Mouse (Mus musculus) MEL (cell line): ENCODE measurements around the gene Slc16a3.

Experiments
- BHLHE40 ChIP-seq: IDR thresholded peaks from 2 replicates; pipeline ENCODE4 v1.6.1; 2012; ENCODE audit warnings: low read depth, mild to moderate bottlenecking, inconsistent platforms, low read length, improper control_type of control experiment, borderline replicate concordance
- CTCF ChIP-seq, 3 experiments: IDR thresholded peaks in 2 of 3; conservative IDR thresholded peaks in 1 of 3; 2 replicates each; pipeline ENCODE4 v1.5.1; 2011 to 2012; ENCODE audit warnings: low read length in 3 of 3, low read depth in 2 of 3, mild to moderate bottlenecking in 2 of 3, improper control_type of control experiment in 1 of 3, inconsistent platforms in 1 of 3, mixed read lengths in 1 of 3, moderate library complexity in 1 of 3; ENCODE audit not compliant: control insufficient read depth in 1 of 3, insufficient read depth in 1 of 3, poor library complexity in 1 of 3, severe bottlenecking in 1 of 3
- GATA1 ChIP-seq: IDR thresholded peaks from 2 replicates; pipeline ENCODE4 v1.6.1; 2011; ENCODE audit warnings: low read depth, low read length, improper control_type of control experiment
- JUND ChIP-seq: IDR thresholded peaks from 2 replicates; pipeline ENCODE4 v1.6.1; 2011; ENCODE audit warnings: low read depth, mild to moderate bottlenecking, improper control_type of control experiment, low read length
- MEF2A ChIP-seq: IDR thresholded peaks from 2 replicates; pipeline ENCODE4 v1.6.1; 2014; ENCODE audit warnings: low read depth, mild to moderate bottlenecking, inconsistent platforms, low read length, improper control_type of control experiment; ENCODE audit not compliant: poor library complexity, insufficient replicate concordance, severe bottlenecking; ENCODE audit errors: extremely low read depth
- MXI1 ChIP-seq: IDR thresholded peaks from 2 replicates; pipeline ENCODE4 v1.6.1; 2011; ENCODE audit warnings: mild to moderate bottlenecking, low read depth, low read length, improper control_type of control experiment
- MYB ChIP-seq: IDR thresholded peaks from 2 replicates; pipeline ENCODE4 v1.6.1; 2011; ENCODE audit warnings: mild to moderate bottlenecking, low read depth, low read length, improper control_type of control experiment
- UBTF ChIP-seq: IDR thresholded peaks from 2 replicates; pipeline ENCODE4 v1.6.1; 2012; ENCODE audit warnings: low read depth, mild to moderate bottlenecking, inconsistent platforms, low read length, improper control_type of control experiment, moderate library complexity, borderline replicate concordance; ENCODE audit not compliant: insufficient read depth
- USF1 ChIP-seq: IDR thresholded peaks from 2 replicates; pipeline ENCODE4 v1.6.1; 2014; ENCODE audit warnings: low read depth, mild to moderate bottlenecking, inconsistent platforms, low read length, improper control_type of control experiment, moderate library complexity

GRCm38 (mm10) chr11:120991791-120992190 lies 43.5 kb downstream of the Slc16a3 start:
- TF ChIP-seq GATA1, result no peak
- no peak for TF ChIP-seq BHLHE40
- no peak for TF ChIP-seq USF1
- TF ChIP-seq MEF2A, result no peak
- no peak for TF ChIP-seq JUND
- TF ChIP-seq CTCF (IDR thresholded peaks at IDR 0.05 in 2 of 3, conservative IDR thresholded peaks at IDR 0.05 in 1 of 3; ENCODE audit: control insufficient read depth in 1 of 3, insufficient read depth in 1 of 3, low read depth in 2 of 3, low read length in 3 of 3, poor library complexity in 1 of 3, severe bottlenecking in 1 of 3), result no peak
- no peak for TF ChIP-seq UBTF
- TF ChIP-seq MYB, result no peak
- TF ChIP-seq MXI1, result no peak; the same call in 1 of the 2 replicates
